Mouse (Mus musculus): ENCODE data around the gene Clec4n. TPM values are rescaled to one million over a fixed set of nuclear protein-coding genes. Genes with fewer than 3 reads are reported as not detected.
"Not testable (repeated sequence)": the region's sequence is repeated elsewhere in the genome, so short reads cannot be mapped to it uniquely, and the experiment has no call there.

Clec4n gene
- total and polyA plus RNA-seq, 3 experiments: not detected

DNA sequence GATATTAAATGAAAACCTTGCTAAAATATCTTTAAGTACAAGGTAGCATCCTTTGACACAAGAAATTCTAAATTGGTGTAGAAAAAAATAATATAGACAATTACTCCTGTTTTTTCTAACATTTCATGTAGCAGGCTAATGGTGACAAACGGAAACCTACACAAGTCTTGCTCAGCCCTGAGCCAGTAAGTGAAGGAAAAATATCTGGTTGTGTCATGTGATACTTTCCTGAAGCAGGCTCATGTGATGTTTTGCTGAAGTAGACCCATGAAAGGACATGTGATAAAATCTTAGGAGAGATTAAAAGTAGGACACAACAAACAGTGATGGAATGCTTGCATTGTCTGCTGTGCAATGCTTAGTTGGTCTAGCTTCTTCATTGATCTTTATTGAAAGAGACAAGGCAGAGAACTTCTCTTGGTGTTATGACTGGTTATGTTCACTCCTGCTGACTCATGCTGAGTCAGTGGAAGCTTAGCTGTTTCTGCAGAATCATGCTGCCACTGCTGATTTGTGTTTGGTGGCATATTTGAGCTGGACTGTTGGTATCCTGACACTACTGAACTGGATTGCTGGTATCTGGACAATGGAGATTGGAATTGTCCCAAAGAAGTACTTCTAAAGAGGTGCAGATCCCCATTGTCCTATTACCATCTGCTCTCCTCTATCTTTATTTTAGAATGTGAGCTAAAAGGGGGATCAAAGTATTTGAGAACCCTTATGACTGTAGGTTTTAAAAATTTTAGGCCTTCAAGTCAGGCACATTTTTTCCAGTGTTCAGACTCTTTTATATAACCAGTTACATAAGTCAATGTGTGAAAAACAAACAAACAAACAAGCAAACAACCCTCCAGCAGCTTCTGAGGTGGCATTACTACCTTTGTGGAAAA lies 22.2 kb upstream of the Clec4n start:
- peaks cover 3% of the 10 kb centered on the region for H3K9me3 ChIP-seq (replicated peaks; ENCODE audit: low read length)
- H3K4me2 ChIP-seq (ENCODE audit: insufficient read depth, low read depth, poor library complexity, severe bottlenecking): no peak overlapping the region
- no peak overlapping the region for H3K9ac ChIP-seq (ENCODE audit: insufficient read depth, low read depth)
- dilution Hi-C loops (cut with MboI; ENCODE audit: extremely low pct_ligation_motif_present, extremely low pct_unique_long_range_greater_than_20kb, low sequenced_read_pairs): no loop called here
- TF ChIP-seq ZNF384 (IDR thresholded peaks at IDR 0.05; ENCODE audit: low read depth, low read length) (no peak), MAX (IDR thresholded peaks at IDR 0.05; ENCODE audit: low read length) (no peak), MAFK (IDR thresholded peaks at IDR 0.05; ENCODE audit: insufficient replicate concordance, low read length) (peak; percentile 81), NRF1 (IDR thresholded peaks at IDR 0.05; ENCODE audit: low read depth, low read length) (no peak)
- H3K36me3 ChIP-seq (replicated peaks in 1 of 2; ENCODE audit: control insufficient read depth in 1 of 2, insufficient read depth in 1 of 2, low read length in 1 of 2): no peaks in the 10 kb centered on the region
- H3K4me3 ChIP-seq (replicated peaks in 1 of 3; ENCODE audit: low read depth in 2 of 3, low read length in 2 of 3, poor library complexity in 1 of 3): no peak overlapping the region
- DNase-seq (ENCODE audit: extremely low read depth): peak; percentile 24
- no peaks in the 10 kb centered on the region for H3K79me2 ChIP-seq (replicated peaks; ENCODE audit: control insufficient read depth, extremely low read depth, insufficient read depth, poor library complexity, severe bottlenecking)
- in situ Hi-C loops (cut with MboI; ENCODE audit: low pct_ligation_motif_present, low pct_unique_long_range_greater_than_20kb, low sequenced_read_pairs): no loop called here
- no peaks in the 10 kb centered on the region for H3K4me1 ChIP-seq (ENCODE audit: control insufficient read depth in 1 of 2, insufficient read depth in 2 of 2)
- H3K27me3 ChIP-seq (replicated peaks): no peaks in the 10 kb centered on the region
- H3K27ac ChIP-seq (ENCODE audit: insufficient read depth, low read depth): no peak overlapping the region

DNA sequence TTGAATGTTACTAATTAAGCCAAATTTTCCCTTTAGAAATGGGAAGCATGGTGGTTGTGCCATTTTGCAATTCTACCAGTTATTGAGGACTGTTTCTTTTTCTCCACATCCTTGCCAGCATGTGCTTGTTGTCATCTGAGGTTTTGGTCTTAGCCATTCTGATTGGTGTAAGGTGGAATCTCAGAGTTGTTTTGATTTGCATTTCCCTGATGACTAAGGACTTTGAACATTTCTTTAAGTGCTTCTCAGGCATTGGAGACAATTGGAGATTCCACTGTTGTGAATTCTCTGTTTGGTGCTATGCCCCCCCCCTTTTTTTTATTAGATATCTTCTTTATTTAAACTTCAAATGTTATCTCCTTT lies 21.6 kb upstream of the Clec4n start:
- in situ Hi-C loops (cut with MboI; ENCODE audit: low pct_ligation_motif_present, low pct_unique_long_range_greater_than_20kb, low sequenced_read_pairs); dilution Hi-C loops (cut with MboI; ENCODE audit: extremely low pct_ligation_motif_present, extremely low pct_unique_long_range_greater_than_20kb, low sequenced_read_pairs): not testable (repeated sequence)

DNA sequence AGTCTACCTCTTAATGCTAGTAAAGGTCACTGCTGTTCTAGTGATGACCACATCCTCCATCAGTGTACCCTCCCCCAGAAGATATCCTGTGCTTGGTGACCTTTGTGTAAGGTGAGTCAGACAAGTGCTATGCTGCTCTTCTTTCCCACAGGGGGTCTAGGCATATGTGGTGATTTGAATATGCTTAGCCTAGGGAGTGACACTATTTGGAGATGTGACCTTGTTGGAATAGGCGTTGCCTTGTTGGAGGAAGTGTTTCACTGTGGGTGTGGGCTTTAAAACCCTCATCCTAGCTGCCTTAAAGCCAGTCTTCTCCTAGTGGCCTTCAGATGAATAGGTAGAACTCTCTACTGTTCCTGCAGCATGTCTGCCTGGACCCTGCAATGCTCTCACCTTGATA lies 17.9 kb upstream of the Clec4n start:
- H3K36me3 ChIP-seq (replicated peaks in 1 of 2; ENCODE audit: control insufficient read depth in 1 of 2, insufficient read depth in 1 of 2, low read length in 1 of 2): no peaks in the 10 kb centered on the region
- H3K79me2 ChIP-seq (replicated peaks; ENCODE audit: control insufficient read depth, extremely low read depth, insufficient read depth, poor library complexity, severe bottlenecking): no peaks in the 10 kb centered on the region
- no peaks in the 10 kb centered on the region for H3K27me3 ChIP-seq (replicated peaks)
- TF ChIP-seq CHD1 (IDR thresholded peaks at IDR 0.05; ENCODE audit: low read depth, low read length) (no peak), RCOR1 (conservative IDR thresholded peaks at IDR 0.05; ENCODE audit: low read depth, low read length) (no peak), ZMIZ1 (IDR thresholded peaks at IDR 0.05; ENCODE audit: low read depth, low read length) (no peak), USF1 (IDR thresholded peaks at IDR 0.05; ENCODE audit: low read depth, low read length) (no peak), SIN3A (IDR thresholded peaks at IDR 0.05; ENCODE audit: low read length) (no peak), TBP (conservative IDR thresholded peaks at IDR 0.05; ENCODE audit: low read depth, low read length) (no peak), GABPA (IDR thresholded peaks at IDR 0.05; ENCODE audit: insufficient replicate concordance, low read depth, low read length) (no peak), CHD2 (IDR thresholded peaks at IDR 0.05; ENCODE audit: low read length) (no peak), PAX5 (IDR thresholded peaks at IDR 0.05; ENCODE audit: low read length) (no peak), UBTF (IDR thresholded peaks at IDR 0.05; ENCODE audit: low read depth, low read length) (no peak), E2F4 (IDR thresholded peaks at IDR 0.05; ENCODE audit: insufficient replicate concordance, low read depth, low read length) (no peak), MAX (IDR thresholded peaks at IDR 0.05; ENCODE audit: low read length) (no peak), ZNF384 (IDR thresholded peaks at IDR 0.05; ENCODE audit: low read depth, low read length) (no peak), KAT2A (IDR thresholded peaks at IDR 0.05; ENCODE audit: insufficient replicate concordance, low read length) (no peak)
- H3K4me1 ChIP-seq (ENCODE audit: control insufficient read depth in 1 of 2, insufficient read depth in 2 of 2): no peaks in the 10 kb centered on the region
- H3K4me2 ChIP-seq (ENCODE audit: insufficient read depth, low read depth, poor library complexity, severe bottlenecking): no peak overlapping the region
- peaks cover 3% of the 10 kb centered on the region for H3K9me3 ChIP-seq (replicated peaks; ENCODE audit: low read length)
- no peak for DNase-seq (ENCODE audit: extremely low read depth)
- H3K9ac ChIP-seq (ENCODE audit: insufficient read depth, low read depth): no peak overlapping the region
- H3K27ac ChIP-seq (ENCODE audit: insufficient read depth, low read depth): no peak overlapping the region
- H3K4me3 ChIP-seq (replicated peaks in 1 of 3; ENCODE audit: low read depth in 2 of 3, low read length in 2 of 3, poor library complexity in 1 of 3): no peak overlapping the region
- dilution Hi-C loops (cut with MboI; ENCODE audit: extremely low pct_ligation_motif_present, extremely low pct_unique_long_range_greater_than_20kb, low sequenced_read_pairs): no loop called here
- in situ Hi-C loops (cut with MboI; ENCODE audit: low pct_ligation_motif_present, low pct_unique_long_range_greater_than_20kb, low sequenced_read_pairs): no loop called here

More for the DNA sequence above, 21.6 kb upstream of the Clec4n start:
- not testable (repeated sequence) for DNase-seq (ENCODE audit: extremely low read depth); H3K27ac ChIP-seq (ENCODE audit: insufficient read depth, low read depth); H3K4me1 ChIP-seq (ENCODE audit: control insufficient read depth in 1 of 2, insufficient read depth in 2 of 2); H3K27me3 ChIP-seq (replicated peaks); H3K79me2 ChIP-seq (replicated peaks; ENCODE audit: control insufficient read depth, extremely low read depth, insufficient read depth, poor library complexity, severe bottlenecking); H3K4me3 ChIP-seq (replicated peaks in 1 of 3; ENCODE audit: low read depth in 2 of 3, low read length in 2 of 3, poor library complexity in 1 of 3); H3K4me2 ChIP-seq (ENCODE audit: insufficient read depth, low read depth, poor library complexity, severe bottlenecking); H3K9me3 ChIP-seq (replicated peaks; ENCODE audit: low read length); H3K9ac ChIP-seq (ENCODE audit: insufficient read depth, low read depth); H3K36me3 ChIP-seq (replicated peaks in 1 of 2; ENCODE audit: control insufficient read depth in 1 of 2, insufficient read depth in 1 of 2, low read length in 1 of 2)
